Mouse (Mus musculus): ENCODE measurements around the gene Abcb9.
"Not testable (repeated sequence)": the region's sequence is repeated elsewhere in the genome, so short reads cannot be mapped to it uniquely, and the experiment has no call there.

Gene Abcb9

DNA sequence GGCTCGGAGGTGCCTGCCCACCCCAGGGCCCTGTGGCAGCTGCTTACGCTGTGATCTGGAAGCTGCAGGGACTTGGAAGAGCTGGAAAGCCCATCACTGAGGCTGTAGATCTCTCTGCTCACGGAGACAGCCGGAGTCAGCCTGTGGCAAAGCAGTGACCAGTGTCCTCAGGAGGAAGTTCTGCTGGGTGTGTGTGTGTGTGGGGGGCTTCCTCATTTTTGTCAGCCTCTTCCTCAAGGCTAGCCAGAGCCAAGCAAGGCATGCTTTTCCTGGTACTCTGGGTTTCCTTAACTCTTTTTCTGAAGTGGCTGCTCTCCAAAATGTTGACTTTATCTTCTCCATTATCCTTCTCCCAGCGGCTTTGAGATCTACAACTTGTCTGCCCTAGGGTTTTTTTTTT, 35.9 kb downstream of the Abcb9 start:
- no peak for DNase-seq (ENCODE audit: low spot score)

DNA sequence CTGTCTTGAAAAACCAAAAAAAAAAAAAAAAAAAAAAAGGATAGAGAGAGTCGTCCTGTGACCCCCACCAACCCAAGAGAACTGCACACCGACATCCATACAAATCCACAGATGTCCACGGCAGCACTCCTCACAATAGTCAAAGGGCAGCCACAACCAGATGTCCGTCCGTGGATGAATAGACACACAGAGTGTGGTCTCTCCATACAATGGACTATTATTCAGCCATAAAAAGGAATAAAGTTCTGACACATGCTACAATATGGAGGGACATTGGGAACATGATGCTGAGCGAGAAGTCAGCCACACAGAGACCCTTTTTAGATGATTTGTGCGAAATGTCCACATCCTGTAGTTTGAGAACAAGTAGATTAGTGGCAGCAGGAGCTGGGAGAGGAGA, 36.8 kb downstream of the Abcb9 start:
- DNase-seq (ENCODE audit: low spot score) = no peak

- no peak for DNase-seq (ENCODE audit: low spot score)
Measured at GRCm38 (mm10) chr5:124056956-124057355, 38.6 kb downstream of the Abcb9 start.

DNA sequence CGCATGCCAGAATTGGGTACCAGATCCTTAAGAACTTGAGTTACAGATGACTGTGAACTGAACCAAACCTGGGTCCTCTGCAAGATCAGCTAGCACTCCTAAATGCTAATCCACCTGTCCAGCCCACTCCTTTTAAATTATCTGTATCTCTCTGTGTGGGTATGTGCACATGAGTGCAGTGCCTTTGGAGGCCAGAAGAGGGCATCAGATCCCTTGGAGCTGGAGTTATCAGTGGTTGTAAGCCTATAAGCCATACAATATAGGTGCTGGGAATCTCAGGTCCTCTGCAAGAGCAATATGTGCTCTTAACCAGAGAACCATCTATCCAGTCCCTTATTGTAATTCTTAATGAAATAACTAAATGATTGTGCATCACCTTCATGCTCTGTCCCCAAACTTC, 39.4 kb downstream of the Abcb9 start:
- no peak for DNase-seq (ENCODE audit: low spot score)

GRCm38 (mm10) chr5:124052641-124053040, 43.0 kb downstream of the Abcb9 start:
- DNase-seq (ENCODE audit: low spot score) = not testable (repeated sequence)

GRCm38 (mm10) chr5:124051899-124052491, 43.6 kb downstream of the Abcb9 start:
- no peak for DNase-seq (ENCODE audit: low spot score)

DNA sequence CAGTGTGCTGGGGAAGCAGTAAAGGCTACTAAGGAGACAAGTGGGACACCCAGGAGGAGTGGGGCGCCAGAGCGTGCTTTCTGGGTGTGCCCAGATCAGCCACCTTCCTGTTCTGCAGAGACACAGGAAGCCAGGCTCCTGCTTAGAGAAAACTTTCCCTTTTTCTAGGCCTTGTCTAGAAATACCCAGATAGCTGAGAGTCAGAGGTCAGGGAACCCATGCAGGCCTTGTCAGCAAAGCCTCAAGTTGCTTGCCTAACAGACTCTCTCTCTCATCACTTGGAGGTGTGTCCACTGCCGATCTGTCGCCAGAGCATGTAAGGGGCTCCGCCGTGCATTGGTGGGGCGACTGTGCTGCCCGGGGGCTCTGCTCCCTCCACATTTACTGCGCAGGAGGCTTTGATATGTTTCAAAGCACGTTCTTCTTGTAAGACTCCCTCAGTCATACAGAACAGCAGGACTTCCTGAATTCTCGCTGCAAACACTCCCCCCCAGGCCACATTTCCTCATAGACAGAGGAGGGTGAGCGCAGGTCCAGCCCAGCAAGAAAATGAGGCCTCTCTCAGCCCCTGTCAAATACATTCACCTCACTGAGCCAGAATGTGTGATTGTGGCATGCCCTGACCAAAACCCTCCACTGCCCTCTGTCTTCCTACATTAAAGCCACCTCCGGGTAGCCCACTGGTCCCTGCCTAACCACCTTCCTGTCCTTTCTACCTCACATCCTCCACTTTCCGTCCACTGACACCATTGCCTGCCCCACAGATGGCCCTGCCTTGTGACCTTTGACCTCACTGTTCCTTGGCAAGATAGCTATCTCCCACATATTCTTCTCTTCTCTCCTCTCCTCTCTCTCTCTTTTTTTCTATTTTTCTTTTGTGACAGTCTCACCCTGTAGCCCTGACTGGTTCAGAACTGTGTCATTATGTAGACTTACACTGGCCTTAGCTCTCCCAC, 45.2 kb downstream of the Abcb9 start:
- peak; percentile 50 for DNase-seq (ENCODE audit: low spot score)

- DNase-seq (ENCODE audit: low spot score) = no peak
Measured at GRCm38 (mm10) chr5:124049249-124050045, 46.2 kb downstream of the Abcb9 start.

DNA sequence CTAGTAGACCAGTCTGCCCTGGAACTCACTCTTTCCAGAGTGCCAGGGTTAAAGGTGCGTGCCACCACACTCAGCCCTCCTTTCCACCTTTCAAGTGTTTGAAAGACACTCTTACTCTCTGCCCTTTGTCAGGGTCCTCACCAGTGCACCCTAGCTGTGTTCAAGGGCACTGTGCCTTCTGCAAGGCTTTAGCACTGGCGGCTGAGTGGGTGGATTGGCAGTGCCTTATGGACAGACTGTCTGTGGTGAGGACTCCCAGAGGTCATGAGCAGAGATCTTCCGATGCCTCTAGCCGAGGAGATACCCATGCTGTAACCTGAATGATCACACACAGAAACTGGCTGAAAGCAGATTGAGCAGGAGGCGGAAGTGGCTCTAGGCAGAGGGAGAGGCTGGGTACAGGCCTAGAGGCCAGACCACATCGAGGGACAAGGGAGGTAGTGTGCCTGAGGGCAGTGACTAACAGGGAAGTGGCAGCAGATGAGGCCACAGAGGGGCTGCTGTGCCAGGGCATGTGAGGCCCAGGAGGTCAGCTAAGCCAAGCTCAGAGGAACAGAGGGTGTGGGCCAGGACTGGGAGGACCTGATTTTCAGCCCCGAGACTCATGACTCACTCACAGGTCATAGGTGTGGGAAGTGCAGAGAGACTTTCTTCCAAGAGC, 48.7 kb downstream of the Abcb9 start:
- no peak for DNase-seq (ENCODE audit: low spot score)

GRCm38 (mm10) chr5:124045453-124046010, 50.1 kb downstream of the Abcb9 start:
- DNase-seq (ENCODE audit: low spot score) = no peak

- DNase-seq (ENCODE audit: low spot score) = no peak
Measured at GRCm38 (mm10) chr5:124043999-124044398, 51.6 kb downstream of the Abcb9 start.

- peak; percentile 80 for DNase-seq (ENCODE audit: low spot score)
Measured at GRCm38 (mm10) chr5:124043212-124043978, 52.2 kb downstream of the Abcb9 start.

GRCm38 (mm10) chr5:124041097-124041496, 54.5 kb downstream of the Abcb9 start:
- no peak for DNase-seq (ENCODE audit: low spot score)

- no peak for DNase-seq (ENCODE audit: low spot score)
Measured at GRCm38 (mm10) chr5:124039602-124040001, 56.0 kb downstream of the Abcb9 start.

DNA sequence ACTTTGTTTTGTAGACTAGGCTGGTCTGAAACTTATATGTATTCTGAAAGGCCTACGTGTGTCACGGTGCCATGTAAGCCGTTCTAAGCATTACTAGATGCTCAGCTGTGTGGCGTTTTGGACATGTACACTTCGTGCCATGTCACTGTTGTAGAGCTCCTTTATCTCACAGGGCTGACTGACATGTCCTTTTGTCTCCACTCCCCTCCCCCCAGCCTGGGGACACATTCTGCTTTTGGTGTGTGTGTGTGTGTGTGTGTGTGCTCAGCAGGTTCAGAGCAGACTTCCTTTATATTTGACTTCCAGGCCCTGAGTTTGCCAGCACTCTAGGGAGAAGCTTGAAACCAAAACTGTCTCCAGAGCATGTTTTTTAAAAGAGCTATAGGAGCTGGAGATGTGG, 58.8 kb downstream of the Abcb9 start:
- DNase-seq (ENCODE audit: low spot score) = peak; percentile 78

DNA sequence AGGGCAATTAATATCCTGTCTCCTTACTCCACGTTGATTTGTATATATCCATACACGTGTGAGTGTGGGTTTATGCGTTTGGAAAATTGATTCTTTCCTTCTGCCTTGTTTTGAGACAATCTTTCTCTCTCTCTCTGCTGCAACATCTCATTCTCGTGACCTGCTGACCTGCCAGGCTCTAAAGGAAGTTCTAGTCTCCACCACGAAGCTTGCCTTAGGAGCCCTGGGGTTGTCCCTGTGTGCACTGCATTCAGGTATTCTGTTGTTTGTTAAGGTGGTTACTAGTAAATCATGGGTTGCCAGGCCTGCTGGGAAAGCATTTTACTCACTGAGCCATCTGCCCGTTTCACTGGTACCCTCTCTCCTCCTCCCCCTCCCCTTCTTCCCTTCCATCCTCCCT, 59.3 kb downstream of the Abcb9 start:
- DNase-seq (ENCODE audit: low spot score) = peak; percentile 35

- DNase-seq (ENCODE audit: low spot score) = no peak
Measured at GRCm38 (mm10) chr5:124035806-124036205, 59.8 kb downstream of the Abcb9 start.

GRCm38 (mm10) chr5:124035406-124035805, 60.2 kb downstream of the Abcb9 start:
- DNase-seq (ENCODE audit: low spot score) = no peak

DNA sequence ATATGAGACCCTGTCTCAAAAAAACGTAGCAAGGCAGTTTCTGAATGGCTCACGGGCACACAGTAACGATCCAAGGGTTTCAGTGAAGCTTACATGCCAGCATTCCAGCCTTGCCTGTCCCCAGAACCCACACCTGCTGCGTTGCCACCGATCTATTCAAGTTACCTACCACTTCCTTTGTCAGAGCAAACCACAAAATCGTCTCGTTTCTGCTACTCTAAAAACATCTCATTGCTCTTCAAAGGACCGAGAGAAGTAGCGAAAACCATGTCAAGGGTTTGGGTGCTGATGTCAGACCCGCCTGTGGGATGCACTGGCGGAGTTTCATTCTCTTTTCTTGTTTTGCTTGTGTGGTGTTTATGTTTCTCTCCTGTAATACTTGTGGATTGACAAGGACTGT, 61.1 kb downstream of the Abcb9 start:
- DNase-seq (ENCODE audit: low spot score) = no peak

DNA sequence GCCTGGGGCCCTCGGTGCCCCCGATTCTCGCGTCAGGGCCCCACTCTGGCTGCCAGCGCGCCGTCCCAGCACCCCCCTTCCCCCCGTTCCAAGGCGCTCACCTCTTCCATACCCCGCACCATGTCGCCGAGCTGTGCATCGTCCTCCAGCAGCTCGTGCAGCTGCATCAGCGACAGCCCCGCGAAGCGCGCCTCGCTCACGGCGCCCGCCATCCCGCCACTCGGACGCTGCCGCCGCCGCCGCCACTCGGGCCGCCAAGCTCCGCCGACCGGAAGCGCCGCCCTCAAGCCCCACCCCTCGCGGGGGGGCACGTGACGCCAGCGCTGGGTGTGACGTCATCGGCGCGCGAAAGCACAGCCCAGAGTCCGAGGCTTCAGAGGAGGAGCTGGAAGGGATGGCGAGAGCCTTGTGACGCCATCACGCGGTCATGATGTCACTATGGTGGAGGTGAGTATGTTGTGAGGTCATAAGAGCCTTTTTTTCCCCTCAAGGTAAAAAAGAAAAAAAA, 63.5 kb downstream of the Abcb9 start, which contains the start of gene Vps37b:
Gene Vps37b, minus strand, starts transcription at position 270 of the 508 bp plus-strand sequence.
- peak; percentile 93 for DNase-seq (ENCODE audit: low spot score)

Data from embryo, embryonic 10.5 days (tissue).